Mouse (Mus musculus): ENCODE results near the gene Ttc7b. TPM values are rescaled to one million over a fixed set of nuclear protein-coding genes. Genes with fewer than 3 reads are reported as not detected.

Ttc7b gene
- total and polyA plus RNA-seq, 3 experiments: 21.1 to 33.9 (median 26.8) TPM

DNA sequence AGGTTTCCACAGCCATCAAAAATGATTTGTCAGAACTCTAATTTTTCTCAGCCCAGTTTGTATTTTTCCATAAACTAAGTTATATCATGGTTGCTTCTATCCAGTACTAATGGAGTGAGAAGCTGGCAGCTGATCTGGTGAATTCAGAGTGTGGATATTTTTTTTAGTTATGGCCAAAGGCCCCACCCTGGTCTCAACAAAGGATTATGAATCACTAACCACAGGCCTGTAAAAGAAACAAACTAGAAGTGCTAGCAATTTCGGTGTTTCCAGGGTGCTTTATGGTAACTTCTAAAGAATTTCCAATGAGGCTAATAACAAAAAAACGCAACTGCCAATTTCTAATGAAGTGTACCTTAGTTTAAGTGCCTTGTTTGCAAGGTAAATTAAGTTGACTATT lies 142.4 kb downstream of the Ttc7b start:
- ATAC-seq (ENCODE audit: extremely low read depth, insufficient number of reproducible peaks, low FRiP score, poor library complexity, severe bottlenecking) (no peak), DNase-seq (ENCODE audit: low spot score) (no peak)
- TF ChIP-seq TAL1 (conservative IDR thresholded peaks at IDR 0.05; ENCODE audit: low read depth, low read length): no peak
- no peak for TF ChIP-seq CTCF (IDR thresholded peaks at IDR 0.05; ENCODE audit: low read depth, low read length)
- no peaks in the 10 kb centered on the region for H3K4me1 ChIP-seq (ENCODE audit: insufficient read depth, low read depth, low read length)
- H3K9me3 ChIP-seq (replicated peaks): no peaks in the 10 kb centered on the region
- H3K4me3 ChIP-seq (ENCODE audit: low read depth, low read length): no peak overlapping the region
- peaks cover 1% of the 10 kb centered on the region for H3K36me3 ChIP-seq (replicated peaks)
- peaks cover 6% of the 10 kb centered on the region; the same call in 1 of the 2 replicates for H3K27me3 ChIP-seq (ENCODE audit: insufficient read depth, low read length)

DNA sequence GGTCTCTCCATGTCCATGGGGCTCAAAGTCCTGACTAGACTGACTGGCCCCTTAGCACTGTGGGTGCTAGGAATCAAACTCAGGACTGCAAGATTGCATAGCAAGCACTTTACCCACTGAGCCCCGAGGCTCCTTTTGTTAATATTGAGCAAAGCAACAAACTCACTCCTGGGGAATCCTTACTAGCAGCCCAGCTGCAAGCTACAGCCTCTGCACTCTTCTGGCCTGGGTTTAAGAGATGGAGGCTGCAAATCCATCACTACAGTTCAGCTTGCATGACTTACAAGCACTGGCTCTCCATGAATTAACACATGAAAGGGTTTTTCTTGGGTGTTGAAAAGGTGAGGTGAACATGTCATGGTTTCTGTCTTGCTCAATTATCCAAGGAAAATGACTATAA lies 142.8 kb downstream of the Ttc7b start:
- no peak for ATAC-seq (ENCODE audit: extremely low read depth, insufficient number of reproducible peaks, low FRiP score, poor library complexity, severe bottlenecking)
- peaks cover 3% of the 10 kb centered on the region for H3K36me3 ChIP-seq (replicated peaks)
- no peak for DNase-seq (ENCODE audit: low spot score)
- no peaks in the 10 kb centered on the region for H3K4me1 ChIP-seq (ENCODE audit: insufficient read depth, low read depth, low read length)
- no peaks in the 10 kb centered on the region for H3K9me3 ChIP-seq (replicated peaks)
- TF ChIP-seq GATA1 (IDR thresholded peaks at IDR 0.05; ENCODE audit: borderline replicate concordance, low read length): no peak
- no peak for TF ChIP-seq POLR2AphosphoS5 (IDR thresholded peaks at IDR 0.05; ENCODE audit: insufficient replicate concordance, low read depth, low read length)
- no peak for TF ChIP-seq CTCF (IDR thresholded peaks at IDR 0.05; ENCODE audit: low read depth, low read length)
- TF ChIP-seq TAL1 (conservative IDR thresholded peaks at IDR 0.05; ENCODE audit: low read depth, low read length): no peak
- peaks cover 7% of the 10 kb centered on the region; the same call in 1 of the 2 replicates for H3K27me3 ChIP-seq (ENCODE audit: insufficient read depth, low read length)
- no peak overlapping the region for H3K4me3 ChIP-seq (ENCODE audit: low read depth, low read length)

GRCm38 (mm10) chr12:100375801-100376200 lies 144.8 kb downstream of the Ttc7b start:
- Histone ChIP-seq H3K36me3 (replicated peaks) (peaks cover 6% of the 10 kb centered on the region), H3K9me3 (replicated peaks) (no peaks in the 10 kb centered on the region), H3K4me3 (ENCODE audit: low read depth, low read length) (no peak overlapping the region), H3K27me3 (ENCODE audit: insufficient read depth, low read length) (peaks cover 9% of the 10 kb centered on the region; the same call in 1 of the 2 replicates), H3K4me1 (ENCODE audit: insufficient read depth, low read depth, low read length) (no peaks in the 10 kb centered on the region)
- ATAC-seq (ENCODE audit: extremely low read depth, insufficient number of reproducible peaks, low FRiP score, poor library complexity, severe bottlenecking): no peak
- TF ChIP-seq GATA2 (IDR thresholded peaks at IDR 0.05; ENCODE audit: borderline replicate concordance, low read depth, low read length): no peak
- TF ChIP-seq GATA1 (IDR thresholded peaks at IDR 0.05; ENCODE audit: borderline replicate concordance, low read length): no peak
- no peak for TF ChIP-seq CTCF (IDR thresholded peaks at IDR 0.05; ENCODE audit: low read depth, low read length)
- no peak for TF ChIP-seq TAL1 (conservative IDR thresholded peaks at IDR 0.05; ENCODE audit: low read depth, low read length)
- no peak for TF ChIP-seq POLR2AphosphoS5 (IDR thresholded peaks at IDR 0.05; ENCODE audit: insufficient replicate concordance, low read depth, low read length)
- no peak for DNase-seq (ENCODE audit: low spot score)

DNA sequence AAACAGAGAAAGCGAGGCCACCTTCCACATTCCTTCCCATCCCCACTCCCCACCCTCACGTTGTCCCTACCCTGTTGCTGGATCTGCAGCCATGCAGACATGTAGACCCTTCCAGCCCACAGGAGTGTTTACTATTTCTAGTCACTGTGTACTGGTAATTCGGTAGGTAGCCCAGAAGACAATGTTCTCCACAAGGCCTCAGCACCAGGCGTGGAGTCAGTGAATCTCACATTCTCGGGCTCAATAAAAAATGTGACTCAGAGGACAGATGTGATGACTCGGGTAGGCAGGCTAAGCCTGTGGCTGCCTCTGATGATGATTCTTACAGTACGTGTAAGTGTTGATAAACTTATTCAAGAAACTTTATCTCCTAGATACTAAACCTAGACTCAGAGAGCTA lies 147.8 kb downstream of the Ttc7b start:
- Histone ChIP-seq H3K4me3 (ENCODE audit: low read depth, low read length) (no peak overlapping the region), H3K27me3 (ENCODE audit: insufficient read depth, low read length) (peaks cover 9% of the 10 kb centered on the region; the same call in 1 of the 2 replicates), H3K9me3 (replicated peaks) (no peaks in the 10 kb centered on the region), H3K4me1 (ENCODE audit: insufficient read depth, low read depth, low read length) (no peaks in the 10 kb centered on the region), H3K36me3 (replicated peaks) (peaks cover 6% of the 10 kb centered on the region)
- no peak for DNase-seq (ENCODE audit: low spot score)
- TF ChIP-seq GATA2 (IDR thresholded peaks at IDR 0.05; ENCODE audit: borderline replicate concordance, low read depth, low read length) (no peak), CTCF (IDR thresholded peaks at IDR 0.05; ENCODE audit: low read depth, low read length) (no peak), POLR2AphosphoS5 (IDR thresholded peaks at IDR 0.05; ENCODE audit: insufficient replicate concordance, low read depth, low read length) (no peak), TAL1 (conservative IDR thresholded peaks at IDR 0.05; ENCODE audit: low read depth, low read length) (no peak), GATA1 (IDR thresholded peaks at IDR 0.05; ENCODE audit: borderline replicate concordance, low read length) (no peak)
- no peak for ATAC-seq (ENCODE audit: extremely low read depth, insufficient number of reproducible peaks, low FRiP score, poor library complexity, severe bottlenecking)

DNA sequence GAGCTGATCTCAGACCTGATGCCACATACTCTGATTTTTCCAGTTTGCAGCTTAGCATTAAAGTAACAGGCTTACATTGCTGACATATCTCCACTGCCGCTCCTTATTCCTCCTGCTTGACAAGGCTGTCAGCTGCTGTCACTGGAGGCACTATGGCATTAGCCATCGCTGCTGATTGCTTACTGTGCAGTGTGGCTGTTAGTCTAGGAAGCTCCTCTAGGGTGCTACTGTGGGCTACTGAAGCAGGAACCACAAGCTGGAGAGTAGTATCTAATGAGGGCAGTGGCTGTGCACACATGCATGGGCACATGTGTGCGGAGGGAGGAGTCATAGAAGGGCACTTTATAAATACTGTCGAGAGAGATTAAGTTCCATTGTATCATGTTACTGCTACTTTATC lies 148.6 kb downstream of the Ttc7b start:
- ATAC-seq (ENCODE audit: extremely low read depth, insufficient number of reproducible peaks, low FRiP score, poor library complexity, severe bottlenecking): no peak
- DNase-seq (ENCODE audit: low spot score): no peak
- Histone ChIP-seq H3K27me3 (ENCODE audit: insufficient read depth, low read length) (peaks cover 13% of the 10 kb centered on the region; the same call in 1 of the 2 replicates), H3K9me3 (replicated peaks) (no peaks in the 10 kb centered on the region), H3K36me3 (replicated peaks) (peaks cover 6% of the 10 kb centered on the region), H3K4me1 (ENCODE audit: insufficient read depth, low read depth, low read length) (no peaks in the 10 kb centered on the region), H3K4me3 (ENCODE audit: low read depth, low read length) (no peak overlapping the region)
- TF ChIP-seq TAL1 (conservative IDR thresholded peaks at IDR 0.05; ENCODE audit: low read depth, low read length) (no peak), CTCF (IDR thresholded peaks at IDR 0.05; ENCODE audit: low read depth, low read length) (no peak), GATA1 (IDR thresholded peaks at IDR 0.05; ENCODE audit: borderline replicate concordance, low read length) (no peak), GATA2 (IDR thresholded peaks at IDR 0.05; ENCODE audit: borderline replicate concordance, low read depth, low read length) (no peak), POLR2AphosphoS5 (IDR thresholded peaks at IDR 0.05; ENCODE audit: insufficient replicate concordance, low read depth, low read length) (no peak)

- H3K4me3 ChIP-seq (ENCODE audit: low read depth, low read length): no peak overlapping the region
- ATAC-seq (ENCODE audit: extremely low read depth, insufficient number of reproducible peaks, low FRiP score, poor library complexity, severe bottlenecking) (no peak), DNase-seq (ENCODE audit: low spot score) (no peak)
- no peak for TF ChIP-seq GATA2 (IDR thresholded peaks at IDR 0.05; ENCODE audit: borderline replicate concordance, low read depth, low read length)
- TF ChIP-seq CTCF (IDR thresholded peaks at IDR 0.05; ENCODE audit: low read depth, low read length): no peak
- TF ChIP-seq TAL1 (conservative IDR thresholded peaks at IDR 0.05; ENCODE audit: low read depth, low read length): no peak
- TF ChIP-seq GATA1 (IDR thresholded peaks at IDR 0.05; ENCODE audit: borderline replicate concordance, low read length): no peak
- no peak for TF ChIP-seq POLR2AphosphoS5 (IDR thresholded peaks at IDR 0.05; ENCODE audit: insufficient replicate concordance, low read depth, low read length)
- H3K9me3 ChIP-seq (replicated peaks): no peaks in the 10 kb centered on the region
- H3K36me3 ChIP-seq (replicated peaks): peaks cover 6% of the 10 kb centered on the region
- peaks cover 8% of the 10 kb centered on the region; the same call in 1 of the 2 replicates for H3K27me3 ChIP-seq (ENCODE audit: insufficient read depth, low read length)
- H3K4me1 ChIP-seq (ENCODE audit: insufficient read depth, low read depth, low read length): no peaks in the 10 kb centered on the region
Measured at GRCm38 (mm10) chr12:100369786-100370185, 150.8 kb downstream of the Ttc7b start.
